Mouse (Mus musculus) hindlimb bud, embryonic 11.5 days (tissue): ENCODE data around the gene Sez6.

Experiments
- DNase-seq: peaks from one replicate; pipeline ENCODE4 v3.0.0-alpha.2; 2012; ENCODE audit warnings: low read depth, low spot score; ENCODE audit errors: extremely low spot score

The Sez6 gene

DNA sequence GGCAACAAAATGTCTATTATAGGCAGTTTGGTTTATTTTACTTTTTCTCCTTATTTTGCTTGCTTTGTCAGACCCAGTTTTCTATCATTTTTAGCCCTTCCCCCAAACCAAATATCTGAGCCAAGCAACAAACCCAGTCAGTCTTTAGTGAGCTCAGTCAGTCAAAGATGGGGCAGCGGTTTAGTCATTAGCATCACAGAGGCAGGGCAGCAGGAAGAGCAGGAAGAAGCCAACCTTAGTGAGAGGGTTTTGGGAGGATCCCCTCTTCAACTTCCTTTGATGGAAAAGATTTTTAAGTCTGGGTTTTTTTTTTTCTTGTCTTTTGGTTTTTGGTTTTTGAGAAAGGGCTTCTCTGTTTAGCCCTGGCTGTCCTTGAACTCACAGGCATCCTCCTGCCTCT lies 25.9 kb upstream of the Sez6 start:
- DNase-seq, result no peak

DNA sequence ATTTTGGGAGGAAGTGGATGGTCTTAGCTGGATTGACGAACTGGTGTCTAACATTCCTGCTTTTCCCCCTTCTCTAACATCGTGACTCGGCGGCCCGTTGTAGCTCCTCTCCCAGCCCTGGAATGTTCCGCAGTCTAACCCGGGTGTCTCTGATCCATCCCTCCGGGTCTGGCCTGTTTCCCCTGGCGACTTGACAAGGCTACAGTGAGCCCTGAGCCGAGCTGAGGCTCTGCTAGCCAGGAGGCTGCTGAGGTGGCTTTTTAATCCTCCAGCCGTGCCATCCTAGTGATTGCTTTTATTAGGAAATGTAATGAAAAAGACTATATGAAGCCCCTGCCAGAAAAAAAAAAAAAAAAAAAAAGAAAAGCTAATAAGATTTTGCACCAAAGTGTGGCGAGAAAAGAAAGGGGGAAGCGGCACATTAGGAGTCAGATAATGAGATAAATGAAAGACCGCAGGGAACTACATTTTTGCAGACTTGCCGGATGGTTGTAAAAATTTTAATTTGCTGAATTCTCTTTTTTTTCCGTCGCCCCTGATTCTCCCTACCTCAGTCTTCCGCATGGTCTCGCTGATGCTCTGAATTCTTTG lies 24.4 kb upstream of the Sez6 start:
- no peak for DNase-seq

GRCm38 (mm10) chr11:77906747-77907174 lies 23.8 kb upstream of the Sez6 start:
- DNase-seq, result no peak

DNA sequence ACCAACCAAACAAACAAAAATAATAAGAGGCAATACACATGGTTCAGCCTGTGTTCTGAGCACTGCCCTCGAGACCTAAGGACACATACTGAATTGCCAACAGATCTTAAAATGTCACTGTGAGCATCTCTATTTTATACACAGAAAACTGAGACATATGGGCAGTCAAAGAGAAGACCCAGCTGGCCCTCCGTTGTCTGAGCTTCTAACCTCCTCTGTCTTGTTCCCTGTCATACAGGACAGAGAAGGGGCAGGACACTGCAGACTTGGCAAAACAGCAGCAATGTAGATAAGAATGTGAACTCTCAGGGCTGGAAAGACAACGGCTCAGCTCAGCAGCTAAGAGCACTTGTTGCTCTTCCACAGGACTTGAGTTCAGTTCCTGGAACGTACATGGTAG lies 22.1 kb upstream of the Sez6 start:
- no peak for DNase-seq

GRCm38 (mm10) chr11:77909376-77909775 lies 21.2 kb upstream of the Sez6 start:
- DNase-seq, result no peak

DNA sequence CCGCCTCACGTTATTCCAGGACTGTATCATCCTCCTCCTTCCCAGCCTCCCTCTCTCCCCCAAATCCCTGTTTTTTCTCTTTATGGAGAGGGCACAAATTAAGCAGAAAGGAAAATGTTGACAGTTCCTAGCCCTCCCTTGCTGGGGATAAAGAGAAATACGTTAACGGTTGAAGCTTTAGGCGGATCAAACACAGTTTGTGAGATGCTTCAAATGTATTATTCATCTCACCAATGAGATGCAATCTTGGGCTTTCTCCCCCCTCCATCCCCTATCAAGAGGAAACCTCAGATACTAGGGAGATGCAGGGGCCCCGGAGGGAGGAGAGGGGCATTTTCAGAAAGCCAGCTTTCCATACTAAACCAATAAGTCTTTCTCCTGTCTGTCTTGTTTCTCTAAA lies 20.8 kb upstream of the Sez6 start:
- DNase-seq, result no peak

DNA sequence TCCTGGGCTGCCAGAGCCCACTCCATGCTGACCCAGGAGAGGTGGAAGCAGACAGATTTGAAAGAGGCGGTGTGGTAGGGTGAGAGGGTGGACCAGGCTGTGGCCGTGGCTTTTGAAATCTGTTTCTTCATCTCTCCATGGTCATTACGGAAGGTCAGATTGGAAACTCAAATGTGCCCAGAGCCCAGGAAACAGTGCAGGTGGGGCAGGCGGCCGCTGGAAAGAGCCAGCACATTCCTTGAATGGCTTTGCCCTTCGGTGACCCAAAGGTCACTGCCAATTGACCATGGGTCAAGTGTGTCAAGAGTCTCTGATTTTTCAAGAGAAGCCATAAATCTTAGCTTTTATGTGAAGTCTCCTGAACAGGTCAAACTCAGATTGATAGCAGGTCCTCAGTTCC lies 17.1 kb upstream of the Sez6 start:
- no peak for DNase-seq

GRCm38 (mm10) chr11:77914598-77915260 lies 15.9 kb upstream of the Sez6 start:
- no peak for DNase-seq

DNA sequence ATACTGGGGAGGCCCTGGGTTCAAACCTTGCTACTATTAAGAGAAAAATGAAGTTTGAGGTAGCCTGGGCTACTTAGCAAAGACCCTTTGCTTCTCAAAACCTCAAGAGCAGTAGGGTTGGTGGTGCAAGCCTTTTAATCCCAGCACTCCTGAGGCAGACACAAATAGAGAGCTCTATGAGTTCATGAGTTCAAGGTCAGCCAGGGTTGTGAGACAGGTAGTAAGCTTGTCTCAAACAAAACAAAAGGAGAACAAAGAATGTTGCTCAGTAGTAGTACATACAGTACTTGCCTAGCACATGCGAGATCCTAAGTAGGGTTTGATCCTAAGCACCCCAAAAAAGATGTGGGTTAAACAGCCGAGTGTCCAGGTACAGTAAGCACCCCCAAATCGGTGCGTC lies 13.9 kb upstream of the Sez6 start:
- no peak for DNase-seq

DNA sequence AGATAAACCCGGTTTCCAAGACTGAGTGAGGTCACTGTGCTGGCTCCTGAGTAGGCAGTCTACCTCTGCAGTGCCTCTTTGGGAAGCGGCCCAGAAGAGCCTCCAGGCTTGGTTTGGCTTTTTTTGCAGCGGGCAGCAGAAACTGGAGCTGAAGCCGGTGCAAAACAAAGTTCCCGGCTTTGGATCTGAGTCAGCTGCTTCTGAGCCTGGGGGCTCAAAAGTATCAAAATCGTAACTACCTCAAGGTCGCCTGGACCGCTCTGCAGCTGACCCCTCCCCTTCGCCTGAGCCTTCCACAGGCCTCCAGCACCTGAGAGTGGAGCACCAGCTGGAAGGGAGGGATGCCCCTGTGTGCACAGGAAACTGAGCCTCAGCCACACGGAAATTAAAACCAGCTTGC lies 13.4 kb upstream of the Sez6 start:
- DNase-seq, result no peak

DNA sequence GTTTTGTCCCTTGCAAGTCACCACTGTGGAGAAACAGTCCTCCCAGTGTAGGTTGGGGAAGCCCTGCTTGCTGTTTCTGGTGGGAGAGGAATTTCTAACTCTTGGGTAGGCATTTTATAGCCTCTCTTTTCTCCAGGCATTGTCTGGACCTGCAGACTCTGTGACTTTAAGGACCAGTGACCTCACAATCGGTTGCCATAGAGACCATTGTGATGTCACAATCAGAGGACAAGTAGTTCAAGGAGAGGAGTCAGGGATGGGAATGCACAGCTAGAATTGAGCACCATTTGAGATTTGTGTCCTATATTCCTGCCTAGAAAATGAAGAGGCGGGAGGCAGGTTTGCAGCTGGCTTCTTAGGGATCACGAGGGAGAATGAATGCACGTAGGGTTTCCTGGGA lies 7.3 kb upstream of the Sez6 start:
- DNase-seq, result no peak

- no peak for DNase-seq
These were observed 4.6 kb upstream of the Sez6 start for GRCm38 (mm10) chr11:77925836-77926657.

- no peak for DNase-seq
These were observed 3.9 kb upstream of the Sez6 start for GRCm38 (mm10) chr11:77926666-77927065.

GRCm38 (mm10) chr11:77927837-77928236 lies 2.8 kb upstream of the Sez6 start:
- no peak for DNase-seq

DNA sequence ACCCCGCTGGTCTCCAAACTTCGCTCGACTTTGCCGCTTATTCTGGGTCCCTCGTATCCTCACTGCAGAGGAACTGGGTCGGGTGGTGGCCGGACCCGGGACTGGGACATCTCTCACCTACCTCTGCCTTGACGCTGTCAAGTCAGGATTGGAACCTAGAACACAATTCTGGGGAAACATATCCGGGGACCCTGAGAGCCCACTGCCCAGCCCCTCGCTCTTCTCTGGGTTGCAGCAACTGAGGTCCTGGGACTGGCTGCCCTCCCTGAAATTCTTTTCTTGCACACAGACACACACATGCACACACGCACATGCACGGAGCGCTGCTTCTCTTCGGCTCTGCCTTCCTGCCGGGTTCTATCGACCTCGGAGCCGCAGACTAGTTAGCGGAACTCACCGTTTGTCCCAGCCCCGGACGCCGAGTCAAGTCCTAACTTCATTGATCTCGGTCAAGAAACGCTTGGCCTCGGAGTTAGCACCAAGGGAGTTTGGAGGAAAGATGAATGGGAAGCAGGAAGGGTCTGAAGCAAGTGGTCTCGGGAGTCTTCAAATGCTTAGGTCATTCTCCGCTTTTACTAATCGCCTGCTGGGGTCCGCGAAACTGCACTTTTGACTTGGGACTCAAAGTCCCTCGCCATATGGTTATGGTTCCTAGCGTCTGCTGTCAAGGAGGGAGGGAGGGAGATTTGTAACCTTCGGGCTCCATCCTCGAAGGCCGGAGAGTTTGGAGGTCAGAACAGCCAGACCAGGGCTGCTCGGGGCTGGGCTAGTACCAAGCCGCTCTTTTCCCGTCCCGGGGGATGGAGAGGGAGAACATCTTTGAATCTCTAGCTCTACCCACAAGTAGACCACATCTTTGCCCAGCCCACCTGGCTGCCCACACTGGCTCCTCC lies 1.2 kb downstream of the Sez6 start:
- DNase-seq, result no peak

- no peak for DNase-seq
These were observed 2.0 kb downstream of the Sez6 start for GRCm38 (mm10) chr11:77932576-77932975.

- no peak for DNase-seq
These were observed 3.5 kb downstream of the Sez6 start for GRCm38 (mm10) chr11:77934111-77934521.

DNA sequence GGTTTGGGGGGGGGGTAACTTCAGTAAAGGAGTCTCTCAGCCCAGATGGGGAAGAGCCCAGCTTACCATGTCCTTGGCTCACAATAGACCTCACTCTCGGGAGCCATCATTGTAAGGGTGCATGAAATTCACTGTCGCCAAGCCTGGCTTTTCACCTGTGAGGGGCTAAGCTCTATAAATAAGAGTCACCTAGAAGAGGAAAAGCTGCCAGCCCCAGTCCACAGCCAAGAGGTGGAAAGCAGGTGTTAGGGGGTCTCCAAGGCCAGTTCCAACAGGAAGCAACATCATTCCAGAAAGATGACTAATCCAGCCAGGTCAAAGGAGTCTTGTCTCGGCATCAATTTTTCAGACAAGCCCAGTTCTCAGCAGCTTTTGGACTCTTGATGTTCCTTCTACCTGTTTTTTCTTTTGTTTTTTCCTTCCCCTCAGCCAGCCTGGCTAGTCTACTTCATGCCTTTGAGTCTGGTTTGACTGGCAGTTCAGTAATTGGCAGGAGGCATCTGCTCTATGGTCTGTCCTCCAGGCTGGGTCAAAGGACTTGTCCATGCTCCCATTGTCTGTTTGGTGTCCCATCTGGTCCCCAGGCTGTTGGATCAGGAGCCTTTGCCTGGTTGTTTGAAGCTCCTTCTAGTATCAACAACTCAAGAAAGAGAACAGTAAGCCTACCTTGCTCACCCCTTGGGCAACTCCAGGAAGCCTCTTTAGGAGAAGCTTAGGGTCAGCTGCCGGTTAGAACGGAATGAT lies 4.1 kb downstream of the Sez6 start:
- DNase-seq, result no peak

- DNase-seq, result no peak
These were observed 6.2 kb downstream of the Sez6 start for GRCm38 (mm10) chr11:77936846-77937245.

GRCm38 (mm10) chr11:77937649-77938410 lies 7.2 kb downstream of the Sez6 start:
- DNase-seq, result no peak
